Mouse (Mus musculus): Measurements from ENCODE around the gene Pomgnt2.

Pomgnt2 gene

DNA sequence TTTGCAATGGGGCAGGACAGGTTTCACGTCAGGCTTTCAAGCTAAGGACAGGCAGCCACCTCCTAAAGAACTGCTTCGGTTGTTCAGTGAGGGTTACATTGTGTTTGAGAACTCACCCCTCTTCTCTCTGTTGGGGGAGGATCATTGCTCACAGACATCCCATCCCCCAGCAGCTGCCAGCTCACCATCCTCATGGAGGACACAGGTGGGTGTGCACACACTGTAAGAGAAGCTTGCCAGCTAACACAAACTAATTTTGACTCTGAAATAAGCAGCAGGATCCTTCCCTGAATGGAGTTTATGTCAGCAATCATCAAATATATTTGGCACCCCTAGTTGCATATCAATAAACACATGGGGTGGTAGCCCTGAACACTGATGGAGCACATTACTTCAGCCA, 15.9 kb upstream of the Pomgnt2 start:
- DNase-seq = no peak

DNA sequence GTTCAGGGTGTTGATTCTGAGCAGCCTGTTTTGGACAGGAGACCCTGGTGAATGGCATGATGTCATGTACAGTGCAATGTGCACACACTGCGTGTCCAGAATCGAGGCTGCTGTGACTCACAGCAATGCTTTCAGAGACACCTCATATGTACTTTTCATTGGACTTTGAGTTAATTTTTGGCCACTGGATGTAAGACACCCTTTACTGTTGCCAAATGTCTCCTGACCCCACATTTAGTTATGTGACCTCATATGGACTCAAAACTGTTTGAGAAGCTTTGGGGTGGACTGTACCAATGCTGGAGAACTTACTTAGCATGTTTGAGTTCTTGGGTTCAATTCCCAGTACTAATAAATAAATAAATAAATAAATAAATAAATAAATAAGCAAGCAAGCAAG, 13.8 kb upstream of the Pomgnt2 start:
- no peak for DNase-seq

DNA sequence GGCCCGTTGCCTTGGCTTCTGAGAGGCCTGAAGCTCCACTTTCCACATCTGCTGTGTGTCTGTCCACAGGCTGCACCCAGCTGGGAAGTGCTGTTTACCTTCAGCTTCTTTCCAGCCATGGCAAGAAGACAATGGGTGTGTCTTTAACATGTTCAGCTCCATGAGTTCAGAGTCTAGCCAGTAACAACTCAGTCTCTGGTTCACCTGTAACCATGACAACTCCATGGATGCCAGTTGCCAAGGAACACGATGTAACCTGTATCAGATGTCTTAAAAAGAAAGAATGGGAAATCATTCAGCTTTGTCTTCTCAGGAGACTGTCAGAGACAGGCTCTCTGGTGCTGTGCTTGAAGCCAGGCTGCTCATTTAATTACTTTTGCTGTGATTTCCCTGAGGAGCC, 12.0 kb upstream of the Pomgnt2 start:
- DNase-seq = no peak

DNA sequence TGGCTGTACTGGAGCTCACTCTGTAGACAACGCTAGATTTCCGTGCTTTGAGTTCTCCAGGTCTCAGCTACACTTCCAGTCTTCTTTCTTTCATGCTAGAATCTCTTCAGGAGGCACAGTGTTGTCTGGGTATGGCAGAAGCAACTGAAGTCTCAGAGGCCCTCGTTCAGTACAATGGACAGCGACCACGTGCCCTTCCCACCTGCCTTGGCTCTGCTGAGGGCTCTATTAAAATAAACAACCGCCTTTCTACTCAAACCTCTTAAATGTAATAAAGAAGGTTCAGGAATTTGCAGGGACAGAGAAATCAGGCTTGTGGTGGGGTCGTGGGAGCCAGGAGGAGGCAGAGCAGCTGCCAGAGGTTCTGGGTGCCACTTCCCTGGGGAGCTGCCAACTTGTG, 9.7 kb upstream of the Pomgnt2 start:
- DNase-seq = peak; percentile 46 to 51

DNA sequence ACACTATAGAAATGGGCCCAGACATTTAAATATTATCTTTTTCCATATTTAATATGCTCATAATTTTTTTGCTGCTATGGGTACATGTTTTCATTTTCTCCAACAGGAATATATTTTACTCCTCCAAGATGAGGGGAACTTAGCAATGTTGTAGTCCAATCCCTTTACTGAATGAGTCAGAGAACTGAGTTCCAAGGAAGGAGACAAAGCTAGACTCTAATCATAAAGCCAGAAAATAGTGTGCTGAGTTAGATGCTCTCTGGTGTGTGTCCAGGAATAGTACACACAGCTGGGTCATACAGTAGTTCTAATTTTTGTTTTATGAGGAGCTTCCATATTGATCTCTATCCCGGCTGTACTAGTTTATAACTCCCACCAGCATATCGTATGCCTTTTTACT, 9.3 kb upstream of the Pomgnt2 start:
- DNase-seq = no peak

DNA sequence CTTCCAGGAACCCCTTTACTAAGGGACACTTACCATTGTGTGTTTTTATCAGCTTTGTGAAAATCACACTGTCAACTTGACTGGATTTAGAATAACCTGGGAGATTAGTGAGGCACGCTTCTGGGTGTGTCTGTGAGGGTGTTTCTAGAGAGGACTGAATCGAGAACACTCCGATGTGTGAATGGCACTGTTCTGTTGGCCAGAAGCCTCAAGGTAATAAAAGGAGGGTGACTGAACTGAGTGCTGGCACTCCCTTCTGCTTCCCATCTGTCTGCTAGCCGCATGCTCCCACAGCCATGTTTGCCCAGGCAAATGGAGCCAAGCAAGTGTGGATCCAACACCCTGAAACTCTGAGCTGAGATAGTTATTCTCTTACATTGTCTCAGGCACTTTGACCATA, 1.1 kb upstream of the Pomgnt2 start:
- DNase-seq = no peak

DNA sequence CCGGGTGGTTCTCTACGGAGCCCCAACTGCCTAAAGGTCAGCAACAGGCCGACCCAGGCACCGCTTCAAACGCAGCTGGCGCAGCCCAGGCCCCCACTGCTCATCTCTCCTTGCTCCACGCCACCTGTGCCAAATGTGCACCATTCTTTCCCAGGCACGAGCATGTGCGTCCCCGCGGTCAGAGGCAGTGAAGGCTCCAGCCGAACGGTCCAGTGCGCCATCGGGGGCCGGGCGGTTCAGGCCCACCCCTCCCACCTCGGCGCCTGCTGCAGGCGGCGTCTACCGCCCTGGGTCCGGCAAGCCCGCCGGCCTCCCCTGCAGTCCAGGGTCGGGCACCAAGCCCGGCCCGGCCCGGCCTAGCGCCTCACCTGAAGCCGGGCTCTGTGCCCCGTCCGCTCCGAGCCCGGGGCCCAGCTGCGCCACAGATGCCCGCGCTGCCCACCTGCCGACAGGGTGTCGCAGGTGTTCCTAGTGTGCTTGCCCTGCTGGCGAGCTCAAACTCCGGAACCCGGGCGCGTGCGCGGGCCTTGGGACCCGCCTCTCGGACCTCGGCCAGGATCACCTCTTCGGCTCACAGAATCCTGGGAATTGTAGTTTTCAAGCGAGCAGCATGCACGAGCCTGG, 1.3 kb downstream of the Pomgnt2 start:
- peak; percentile 39 to 65 for DNase-seq

DNA sequence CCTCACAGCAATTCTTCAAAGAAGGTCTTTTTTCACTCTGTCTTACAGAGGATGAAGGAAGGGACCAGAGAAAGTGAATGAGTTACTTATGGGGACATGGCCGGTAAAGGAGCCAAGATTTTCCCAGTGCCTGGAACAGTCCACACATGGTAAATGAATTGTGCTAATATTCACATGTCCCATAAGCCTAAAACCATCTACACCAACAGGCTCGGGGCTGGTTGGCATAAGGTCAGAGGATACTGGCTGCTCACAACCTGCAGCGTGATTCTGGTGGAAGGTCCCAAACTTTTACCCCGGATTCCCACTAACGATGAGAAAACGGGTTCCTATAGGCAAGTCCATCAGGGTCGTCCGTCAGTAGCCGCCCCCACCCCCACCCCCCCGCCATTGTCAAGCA, 1.8 kb downstream of the Pomgnt2 start:
- DNase-seq = no peak

DNA sequence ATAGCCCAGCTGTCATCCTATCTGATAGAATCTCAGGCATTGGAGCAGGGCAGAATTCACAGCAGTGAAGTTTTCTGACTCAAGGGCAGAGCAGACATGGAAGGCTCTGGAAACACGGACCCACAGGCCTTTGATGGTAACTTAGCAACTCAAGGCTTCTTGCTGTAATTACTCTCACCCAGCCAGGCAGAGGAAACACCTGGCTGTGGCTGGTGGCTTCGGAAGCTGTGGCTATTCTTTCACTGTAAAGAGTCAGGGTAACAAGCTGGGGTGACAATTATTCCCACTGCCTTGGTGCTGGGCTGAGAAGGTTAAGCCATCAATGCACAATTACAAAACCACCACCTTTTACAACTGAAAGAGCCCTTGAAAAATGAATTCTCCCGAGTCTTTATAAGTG, 3.9 kb downstream of the Pomgnt2 start:
- peak; percentile 58 to 78 for DNase-seq

DNA sequence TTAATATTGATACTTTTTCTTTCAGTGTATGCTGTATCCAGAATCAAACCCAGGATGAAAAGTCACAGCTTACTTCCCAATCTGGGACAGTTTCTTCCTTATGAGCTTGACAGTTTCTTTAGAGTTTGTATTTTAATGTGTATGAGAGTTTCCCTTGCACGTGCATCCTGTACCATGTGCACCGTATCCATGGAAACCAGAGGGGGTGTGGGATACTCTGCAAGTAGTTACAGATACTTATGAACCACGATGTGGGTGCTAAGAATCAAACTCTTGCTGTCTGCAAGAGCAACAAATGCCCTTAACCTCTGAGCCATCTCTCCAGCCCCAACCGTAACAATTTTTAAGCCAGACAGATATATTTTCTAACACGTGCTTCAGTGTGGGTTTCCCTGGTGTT, 5.9 kb downstream of the Pomgnt2 start:
- peak in 1 of 2 experiments; percentile 36 for DNase-seq

DNA sequence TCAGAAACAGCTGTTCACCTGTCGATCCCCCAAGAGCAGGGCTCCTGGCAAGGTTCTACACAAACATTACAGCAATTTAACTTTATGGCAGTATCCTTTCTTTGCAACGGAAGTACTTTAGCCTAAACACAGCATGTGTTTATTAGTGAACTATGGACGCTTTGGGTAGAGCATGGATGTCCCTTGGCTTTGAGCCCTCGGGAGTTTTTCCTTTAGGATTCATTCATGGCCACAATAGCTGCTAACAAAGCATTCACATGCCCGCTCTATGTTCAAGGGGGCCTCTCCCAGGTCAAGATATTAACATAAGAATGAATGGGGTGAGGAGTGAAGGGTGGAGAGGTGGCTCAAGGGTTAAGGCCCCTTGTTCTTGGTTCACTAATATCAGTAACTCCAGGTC, 7.4 kb downstream of the Pomgnt2 start:
- no peak for DNase-seq

DNA sequence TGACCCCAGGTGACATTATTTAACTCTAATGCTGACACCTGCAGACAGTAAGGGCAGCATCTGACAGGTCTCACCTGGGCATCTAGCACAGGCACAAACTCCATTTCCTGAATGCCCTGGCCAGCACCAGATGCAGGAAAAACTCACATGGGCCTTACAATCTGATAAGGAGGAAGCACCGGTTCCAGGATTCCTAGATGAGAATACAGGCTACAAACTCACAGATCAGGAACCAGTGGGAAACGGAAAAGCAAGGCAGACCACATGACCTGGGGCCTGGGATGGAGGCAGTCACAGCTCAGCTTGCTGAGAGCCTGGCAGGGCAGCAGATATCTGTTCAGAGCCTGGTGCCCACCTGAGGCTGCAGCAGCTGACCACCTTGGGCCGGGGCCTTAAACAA, 8.0 kb downstream of the Pomgnt2 start:
- no peak for DNase-seq

DNA sequence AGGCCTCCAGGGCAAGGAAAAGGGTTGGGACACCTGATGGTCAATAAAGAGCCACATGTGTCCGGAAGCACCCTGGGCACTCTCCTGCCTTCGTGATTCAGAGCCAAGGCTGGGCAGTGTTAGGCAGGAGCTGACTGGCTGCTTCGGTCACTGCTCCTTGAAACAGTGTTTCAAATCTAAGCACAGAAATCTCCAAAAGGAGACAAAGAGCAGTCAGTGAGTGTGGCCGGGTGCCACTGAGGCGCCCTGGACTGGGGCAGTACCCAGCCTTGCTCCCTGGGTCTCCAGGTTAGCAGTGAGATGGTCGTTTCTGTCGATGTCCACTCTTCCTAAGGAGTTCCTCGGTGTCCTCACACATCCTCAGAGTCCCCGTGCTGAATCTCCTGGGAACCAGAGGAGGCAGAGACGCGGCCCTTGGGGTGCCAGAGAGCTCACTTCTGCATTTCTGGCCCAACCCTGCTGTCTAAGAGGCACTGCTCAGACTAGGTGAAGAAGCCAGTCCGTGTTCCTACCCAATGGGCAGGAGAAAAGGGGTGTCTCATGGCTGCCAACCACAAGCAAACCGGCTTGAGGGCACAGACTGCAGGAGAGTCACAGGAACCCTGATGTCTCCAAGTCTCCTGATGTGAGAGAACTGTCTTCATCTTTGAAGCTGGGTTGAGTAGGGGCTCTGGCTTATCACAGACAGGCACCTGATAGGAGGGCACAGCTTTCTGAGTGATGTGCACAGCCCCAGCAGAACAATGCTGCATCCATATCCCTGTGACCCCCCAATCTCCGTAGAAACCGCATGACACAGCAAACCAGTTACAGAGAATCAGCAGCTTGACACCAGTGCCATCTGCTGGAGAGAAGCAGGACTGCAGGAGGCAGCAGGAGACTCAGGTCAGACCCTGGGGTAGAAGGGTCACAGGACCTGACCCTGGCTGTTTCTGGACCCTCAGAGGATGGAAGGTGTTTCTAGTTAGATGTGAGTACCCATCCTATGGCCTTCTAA, 12.1 kb downstream of the Pomgnt2 start:
- peak; percentile 74 to 79 for DNase-seq

DNA sequence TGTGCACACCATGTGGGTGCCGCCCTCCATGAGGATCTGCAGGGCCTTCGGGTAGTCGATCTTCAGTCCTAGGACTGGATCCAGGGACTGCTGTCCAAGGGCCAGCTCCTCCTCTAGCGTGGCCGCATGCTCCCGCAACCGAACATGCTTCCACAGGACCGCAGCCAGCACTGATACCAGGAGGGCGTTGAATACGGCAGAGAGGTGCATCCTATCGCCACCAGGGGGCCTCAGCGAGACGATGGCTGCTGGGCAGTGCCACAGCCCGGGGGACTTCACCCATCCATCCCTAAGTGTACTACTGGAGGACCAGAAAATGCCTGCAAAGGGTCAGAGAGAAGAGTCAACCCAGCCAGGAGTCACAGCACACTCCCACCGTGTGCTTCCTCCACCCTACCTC, 13.4 kb downstream of the Pomgnt2 start:
- peak; percentile 65 for DNase-seq

DNA sequence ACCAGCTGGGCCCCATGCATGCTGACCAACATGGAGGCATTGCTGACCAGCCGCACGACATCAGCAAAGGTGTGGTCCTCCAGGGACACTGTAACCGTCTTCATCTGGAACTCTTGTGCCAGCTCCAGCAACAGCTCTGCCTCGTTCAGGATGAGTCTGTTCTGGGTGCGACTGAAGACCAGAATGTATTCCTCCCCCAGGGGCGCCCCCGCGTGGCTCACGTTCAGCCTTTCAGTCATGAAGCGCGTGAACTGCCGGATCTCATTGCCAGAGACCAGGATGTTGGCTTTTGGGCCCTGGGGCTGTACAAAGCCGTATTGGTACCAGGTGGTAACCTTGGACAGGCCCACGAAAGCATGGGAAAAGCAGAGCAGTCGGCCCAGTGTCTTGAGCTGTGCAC, 14.2 kb downstream of the Pomgnt2 start:
- DNase-seq = no peak

DNA sequence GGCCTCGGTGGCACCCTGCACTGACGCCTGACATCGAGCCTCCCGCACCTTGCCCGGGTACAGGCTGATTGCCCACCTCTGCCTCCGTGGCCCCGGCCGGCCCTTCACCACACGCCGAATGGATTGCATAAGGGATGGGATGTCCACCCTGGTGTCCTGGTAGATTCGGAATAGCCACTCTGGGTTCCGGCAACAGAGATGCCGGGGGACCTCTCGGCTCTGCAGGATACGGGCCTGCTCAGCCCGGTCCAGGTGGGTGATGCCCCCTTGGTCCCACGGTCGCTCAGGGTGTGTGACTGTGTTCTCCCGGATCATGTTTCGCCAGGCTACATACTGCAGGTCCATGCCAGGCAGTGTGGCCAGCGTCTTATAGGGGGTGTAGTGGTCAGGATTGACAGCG, 14.7 kb downstream of the Pomgnt2 start:
- no peak for DNase-seq

DNA sequence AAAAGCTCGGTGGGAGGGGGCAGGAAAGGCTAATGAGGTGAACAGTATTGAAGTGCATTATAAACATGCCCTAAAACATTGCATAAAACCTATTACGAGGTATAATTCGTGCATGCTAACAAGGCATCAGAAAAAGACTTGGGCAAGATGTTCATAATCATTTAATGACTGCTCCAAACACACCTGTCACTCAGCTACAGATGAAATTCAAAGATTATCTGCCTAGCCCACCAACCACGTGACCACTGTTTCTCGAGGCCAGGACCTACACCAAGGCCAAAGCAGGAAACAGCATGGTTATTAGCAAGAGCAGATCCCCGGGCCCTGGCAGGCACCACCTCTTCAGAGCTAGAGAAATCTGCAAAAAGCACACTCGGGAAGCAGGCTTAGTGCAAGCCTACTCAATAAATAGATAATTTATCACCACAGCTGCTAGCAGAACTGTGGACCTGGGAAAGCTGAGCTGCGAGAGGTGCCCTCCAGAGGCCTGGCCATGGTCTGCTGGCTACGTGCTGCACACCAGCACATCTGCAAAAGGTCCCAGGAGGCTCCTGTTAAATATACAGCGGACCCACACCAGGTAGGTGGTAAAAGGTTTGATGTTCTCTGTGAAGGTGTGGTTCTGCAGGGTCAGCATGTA, 15.3 kb downstream of the Pomgnt2 start:
- DNase-seq = no peak

DNA sequence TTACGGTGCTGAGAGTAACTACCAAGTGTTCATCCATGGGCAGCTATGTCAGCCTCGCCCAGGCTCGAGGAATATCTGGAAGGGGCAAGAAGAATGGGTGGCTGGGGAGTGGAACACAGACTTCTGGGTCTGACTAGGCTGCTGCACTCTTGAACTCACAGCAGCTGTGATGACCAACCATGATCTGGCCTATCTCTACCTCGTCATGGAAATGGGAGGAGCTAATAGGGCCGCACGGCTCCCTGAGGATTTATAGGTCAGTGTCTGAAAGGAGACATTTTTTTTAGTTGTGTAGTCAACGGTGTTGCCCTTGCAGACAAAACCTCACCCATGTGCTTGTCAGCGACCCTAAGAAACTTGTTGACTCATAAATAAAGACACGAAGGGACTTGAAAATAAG, 15.9 kb downstream of the Pomgnt2 start:
- no peak for DNase-seq

DNA sequence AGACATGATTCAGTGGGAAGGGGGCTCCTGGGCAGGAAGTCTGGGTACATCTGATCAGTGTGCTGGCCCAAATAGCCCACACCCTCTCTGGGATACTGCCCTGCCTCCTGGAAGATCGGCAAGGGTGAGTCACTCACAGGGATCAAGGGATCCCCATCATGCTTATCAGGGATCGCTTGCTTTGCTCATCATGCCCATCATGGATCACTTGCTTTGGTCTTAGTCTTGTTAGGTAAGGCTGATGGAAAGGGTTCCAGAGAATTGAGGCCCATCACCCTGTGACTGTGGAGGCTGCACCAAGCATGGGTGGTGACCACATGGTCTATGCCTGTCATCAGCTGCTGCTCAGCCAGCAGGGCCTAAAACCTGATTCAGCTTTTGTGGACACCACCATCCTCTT, 21.6 kb downstream of the Pomgnt2 start:
- DNase-seq = no peak

DNA sequence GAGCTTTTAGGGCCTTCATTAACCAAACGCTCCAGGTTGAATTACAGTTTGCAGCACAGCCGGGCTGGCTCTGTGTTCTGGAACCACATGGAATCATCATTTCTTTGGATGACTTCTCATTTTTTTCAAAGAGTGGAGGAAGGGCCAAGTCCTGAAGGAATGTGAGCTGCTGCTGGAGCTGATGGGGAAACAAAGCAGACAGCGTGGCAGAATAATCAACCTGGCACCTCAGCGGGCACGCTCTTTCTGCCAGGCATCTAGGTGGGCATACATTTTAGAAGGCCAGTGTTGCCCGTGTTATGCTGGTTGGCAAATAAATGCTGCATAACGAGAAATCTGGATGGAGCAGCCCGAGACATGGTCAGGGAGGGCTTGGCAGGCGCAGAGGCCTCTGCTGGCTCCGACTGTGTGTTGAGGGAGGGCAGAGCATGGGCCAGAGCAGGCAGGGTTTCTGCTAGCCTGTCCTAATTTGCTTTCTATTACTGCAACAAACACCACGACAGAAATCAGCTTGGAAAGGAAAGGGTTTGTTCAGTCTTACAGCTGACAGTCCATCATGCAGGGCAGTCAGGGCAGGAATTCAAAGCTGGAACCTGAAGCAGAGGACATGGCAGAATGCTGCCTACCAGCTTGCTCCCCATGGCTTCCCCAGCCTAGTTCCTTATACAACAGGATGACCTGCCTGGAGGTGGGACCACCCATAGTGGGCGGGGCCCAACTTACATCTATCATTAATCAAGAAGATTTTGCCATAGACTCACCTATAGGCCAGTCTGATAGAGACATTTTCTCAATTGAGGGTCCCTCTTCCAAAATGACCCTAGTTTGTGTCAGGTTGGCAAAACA, 22.5 kb downstream of the Pomgnt2 start:
- no peak for DNase-seq

DNA sequence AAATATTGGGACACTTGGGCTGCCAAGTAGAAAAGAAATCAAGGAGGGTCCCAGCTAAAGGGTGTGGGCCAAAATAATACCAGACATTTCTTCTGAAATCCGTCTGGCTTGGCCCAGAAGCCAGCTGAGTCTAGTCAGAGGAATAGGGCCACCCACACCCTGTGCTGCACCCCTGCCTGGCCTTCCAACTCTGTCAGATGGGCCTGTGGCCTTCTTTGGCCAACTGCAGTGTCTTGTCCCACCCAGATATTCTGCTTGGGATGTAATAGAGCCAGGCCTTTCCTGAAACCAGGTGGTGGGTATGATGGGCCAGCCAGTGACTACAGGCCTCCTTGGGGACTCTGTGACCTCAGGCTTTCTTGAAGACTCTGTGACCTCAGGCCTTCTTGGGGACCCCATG, 23.7 kb downstream of the Pomgnt2 start:
- no peak for DNase-seq

DNA sequence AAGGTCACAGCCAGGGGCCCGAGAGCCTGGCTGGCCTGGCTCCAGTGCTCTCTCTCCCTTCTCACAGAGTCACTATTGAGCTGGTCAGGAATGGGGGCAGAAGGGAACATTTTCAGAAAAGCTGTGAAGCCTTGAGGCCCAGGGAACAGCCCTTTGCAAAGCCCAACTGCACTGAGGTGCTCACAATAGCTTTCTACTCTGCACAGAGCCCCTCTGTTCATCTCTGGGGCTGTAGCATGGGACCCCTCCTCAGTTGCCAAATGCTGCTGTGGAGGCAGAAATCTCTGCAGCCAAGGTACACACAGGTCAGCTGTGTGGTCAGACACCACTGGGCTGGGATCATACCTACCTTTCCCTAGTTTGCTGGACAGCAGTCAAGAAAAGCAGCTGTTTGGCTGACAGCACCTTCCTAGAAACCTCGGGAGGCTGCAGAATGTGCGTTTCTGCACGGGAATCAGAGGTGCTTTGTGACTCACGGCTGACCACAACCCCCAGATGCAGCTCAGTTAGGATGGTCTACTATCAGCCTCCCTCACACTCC, 27.0 kb downstream of the Pomgnt2 start:
- DNase-seq = no peak

DNA sequence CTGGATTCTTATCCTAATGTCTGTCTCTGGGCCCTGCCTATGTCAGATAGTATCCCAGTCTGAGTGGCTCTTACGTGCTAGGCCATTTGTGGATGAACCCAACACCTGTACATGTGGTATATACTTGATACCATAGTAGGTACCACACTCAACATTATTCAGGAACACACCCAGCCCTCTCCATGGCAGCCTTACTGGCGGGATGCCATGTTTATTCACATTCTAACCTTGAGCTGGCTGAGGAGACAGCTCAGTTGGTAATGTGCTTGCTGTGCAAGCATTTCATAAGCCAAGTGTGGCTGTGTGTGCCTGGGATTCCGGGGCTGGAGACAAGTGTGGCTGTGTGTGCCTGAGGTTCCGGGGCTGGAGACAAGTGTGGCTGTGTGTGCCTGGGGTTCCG, 28.7 kb downstream of the Pomgnt2 start:
- DNase-seq = no peak
